Mouse (Mus musculus): Measurements from ENCODE around the gene Fga.

GRCm38 (mm10) chr3:83016236-83016635, 9.6 kb upstream of the Fga start:
- TF ChIP-seq MAX (IDR thresholded peaks at IDR 0.05) (no peak), CTCF (IDR thresholded peaks at IDR 0.05; ENCODE audit: control insufficient read depth, insufficient read depth, insufficient read length) (no peak)

Measured in C2C12 (cell line).